Mouse (Mus musculus): ENCODE data around the gene Gm17571.

DNA sequence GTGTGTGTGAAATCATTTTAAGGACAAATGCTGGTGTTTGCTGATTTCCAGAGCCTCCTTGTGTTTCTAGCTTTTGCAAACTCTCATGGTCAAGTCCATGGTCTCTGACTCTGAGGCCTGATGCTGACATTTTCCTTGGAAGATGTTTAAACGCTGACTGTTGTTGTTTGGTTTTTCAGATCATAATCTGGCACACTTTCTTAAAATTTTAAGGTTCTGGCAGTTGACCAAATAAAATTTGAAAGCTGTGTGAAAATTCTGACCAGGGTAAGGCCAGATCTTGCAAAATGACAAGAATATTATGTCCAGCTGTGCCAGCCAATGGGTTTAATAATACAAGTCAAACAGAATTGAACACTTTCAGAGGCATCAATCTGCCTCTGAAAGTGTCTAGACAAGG, 8.7 kb upstream of the Gm17571 start:
- TF ChIP-seq EP300 (IDR thresholded peaks at IDR 0.05; ENCODE audit: low read length) (no peak), CTCF (conservative IDR thresholded peaks at IDR 0.05 in 1 of 2, IDR thresholded peaks at IDR 0.05 in 1 of 2; ENCODE audit: low read depth in 2 of 2, low read length in 2 of 2) (no peak), POLR2A (IDR thresholded peaks at IDR 0.05; ENCODE audit: low read depth, low read length) (no peak), SMC3 (IDR thresholded peaks at IDR 0.05; ENCODE audit: low read depth, low read length) (no peak)
